Mouse (Mus musculus) erythroblast, embryonic 14.5 days (primary cell): Measurements from ENCODE around the gene Hnrnpab.

Experiments
- GATA1 ChIP-seq: IDR thresholded peaks from 2 replicates; pipeline ENCODE4 v1.6.1; 2012; ENCODE audit warnings: low read length, inconsistent platforms, mixed read lengths
- TAL1 ChIP-seq: IDR thresholded peaks from 3 replicates; pipeline ENCODE4 v1.6.1; 2012; ENCODE audit warnings: low read length, inconsistent platforms, mixed read lengths

DNA sequence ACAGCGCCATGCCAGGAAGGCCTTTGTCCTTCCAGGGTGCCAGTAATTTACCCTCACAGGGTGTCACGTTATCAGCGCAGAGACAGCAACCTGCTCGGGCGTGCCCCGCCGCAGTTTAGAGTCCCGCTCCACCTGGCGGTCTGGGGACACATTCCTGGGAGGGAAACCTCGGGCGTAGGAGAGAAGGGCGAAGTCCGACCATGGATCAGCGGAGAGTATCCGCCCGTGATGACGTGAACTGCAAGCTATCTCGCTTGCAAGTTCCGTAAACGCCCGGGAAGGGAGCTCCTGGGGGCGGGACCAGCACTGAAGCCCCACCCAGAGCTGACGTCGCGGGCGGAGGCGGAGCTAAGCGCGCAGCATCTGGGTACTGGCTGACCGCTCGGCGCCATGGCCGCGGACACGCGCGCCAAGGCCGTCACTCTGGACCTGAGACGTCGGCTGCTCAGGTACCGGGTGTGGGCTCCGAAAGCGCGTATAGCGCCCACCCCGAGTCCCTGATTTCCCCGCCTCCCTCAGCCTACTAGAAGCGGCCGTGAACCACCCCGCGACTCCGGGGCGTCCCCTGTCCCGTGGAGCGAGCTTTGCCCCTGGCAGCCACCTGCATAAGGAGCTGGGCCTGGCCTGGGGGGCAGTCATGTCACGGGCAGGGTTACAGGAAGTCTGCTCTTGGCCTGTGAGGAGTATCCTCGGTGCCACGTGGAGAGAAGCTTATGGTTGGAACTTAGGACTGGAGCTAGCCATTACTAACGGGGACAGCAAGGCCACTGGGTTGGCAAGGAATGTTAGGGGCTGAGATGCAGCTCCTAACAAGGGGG lies 22.0 kb downstream of the Hnrnpab start, which contains the start of gene Phykpl:
- TF ChIP-seq TAL1 (peak; percentile 31; the same call in 1 of the 3 replicates), GATA1 (peak; percentile 79)
